Mouse (Mus musculus) lung, postnatal 14 days (tissue): ENCODE measurements at regions not wholly inside any gene's neighbourhood (a gene's known extent, or its start where the extent isn't known, plus 50 kb on each side); places are given as distances from the start of the nearest gene placed in this dataset.

ENCODE experiments used
- DNase-seq: peaks from one replicate; pipeline ENCODE4 v3.0.0; 2021

GRCm38 (mm10) chr16:87224024-87224423, 130.0 kb upstream of the N6amt1 start:
- DNase-seq: no peak

GRCm38 (mm10) chr16:87220611-87221010, 133.4 kb upstream of the N6amt1 start:
- no peak for DNase-seq

DNA sequence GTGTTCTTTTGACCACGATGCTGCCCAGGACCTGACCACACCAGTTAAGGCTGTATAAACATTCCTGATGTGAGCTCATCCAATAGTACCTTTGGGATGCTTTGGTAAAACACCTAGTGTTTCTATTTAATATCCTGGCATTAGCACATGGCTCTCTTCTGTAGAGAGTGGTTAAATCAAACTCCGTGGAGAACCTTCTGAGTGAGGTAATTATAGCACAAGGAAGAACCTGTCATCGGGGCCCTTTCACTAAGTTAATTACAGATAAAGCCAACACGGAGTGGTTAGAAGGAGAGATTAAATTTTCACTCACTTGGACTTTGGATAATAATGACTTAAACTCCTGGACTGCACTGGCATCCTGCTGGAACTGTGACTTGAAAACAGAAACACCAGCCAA, 133.8 kb upstream of the N6amt1 start:
- no peak for DNase-seq

- no peak for DNase-seq
Observed at GRCm38 (mm10) chr16:87207875-87208274, 146.1 kb upstream of the N6amt1 start.

DNA sequence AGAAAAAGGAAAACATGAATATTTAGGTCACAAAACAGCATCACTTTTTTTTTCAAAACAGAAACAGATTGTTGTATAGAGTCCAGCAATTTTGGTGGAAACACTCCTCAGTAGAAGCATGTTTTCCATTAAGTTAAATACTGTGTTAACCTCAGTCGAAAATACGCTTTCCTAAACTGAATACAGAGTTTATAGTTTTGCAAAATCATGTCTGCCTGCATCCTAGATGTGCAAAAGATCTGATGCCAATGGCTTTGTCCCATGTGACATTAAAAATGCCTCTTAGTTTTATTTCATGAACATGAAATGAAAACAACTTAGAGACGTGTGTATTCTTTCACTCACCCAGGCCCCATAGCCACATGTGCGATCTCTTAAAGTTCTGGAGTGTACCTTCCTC, 163.5 kb upstream of the N6amt1 start:
- DNase-seq: no peak

GRCm38 (mm10) chr16:87188737-87189136, 165.2 kb upstream of the N6amt1 start:
- DNase-seq: no peak

DNA sequence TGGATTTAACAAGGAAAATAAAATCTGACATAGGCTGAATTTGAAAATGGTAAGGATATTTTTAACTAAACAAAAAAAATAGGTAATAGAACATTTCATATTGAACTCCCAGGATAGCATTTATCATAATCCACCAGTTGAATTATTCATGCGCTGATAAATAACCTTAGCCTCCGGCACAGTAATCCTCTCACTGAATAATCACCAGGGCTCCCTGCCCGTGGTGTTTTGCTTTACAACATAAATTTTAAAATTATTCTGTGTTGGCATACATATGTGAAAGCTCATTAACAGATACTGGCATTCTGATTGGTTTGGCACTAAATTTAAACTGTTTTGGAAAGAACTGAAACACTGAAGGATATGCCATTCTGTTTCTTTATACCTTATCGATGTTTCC, 181.6 kb upstream of the N6amt1 start:
- DNase-seq: no peak

GRCm38 (mm10) chr16:87139301-87139700, 214.7 kb upstream of the N6amt1 start:
- no peak for DNase-seq

GRCm38 (mm10) chr16:87136503-87136902, 217.5 kb upstream of the N6amt1 start:
- DNase-seq: no peak

- no peak for DNase-seq
Observed at GRCm38 (mm10) chr16:87134452-87134851, 219.5 kb upstream of the N6amt1 start.

- DNase-seq: no peak
Observed at GRCm38 (mm10) chr16:87133874-87134273, 220.1 kb upstream of the N6amt1 start.

DNA sequence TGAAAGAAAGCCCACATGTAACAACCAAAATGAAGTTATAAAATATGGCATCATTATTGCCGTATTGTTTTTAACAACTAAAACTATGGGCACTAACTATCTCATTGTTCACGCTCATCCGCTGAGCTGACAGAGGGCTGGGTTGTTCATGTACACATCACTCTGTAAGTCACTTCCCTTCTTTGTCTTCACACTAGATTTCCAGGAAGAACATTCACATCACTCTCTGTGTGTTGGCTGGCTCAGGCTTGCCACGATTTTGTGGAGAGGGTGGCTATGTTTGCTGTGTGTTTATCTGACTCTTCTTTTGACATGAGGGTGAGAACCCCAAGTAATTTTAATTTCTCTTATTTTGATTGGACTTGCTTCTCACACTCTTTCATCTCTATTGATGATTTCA, 221.9 kb upstream of the N6amt1 start:
- peak; percentile 16 for DNase-seq

- peak; percentile 25 for DNase-seq
Observed at GRCm38 (mm10) chr16:87130733-87131640, 223.0 kb upstream of the N6amt1 start.

- DNase-seq: no peak
Observed at GRCm38 (mm10) chr16:87129021-87129420, 225.0 kb upstream of the N6amt1 start.

- DNase-seq: peak; percentile 70
Observed at GRCm38 (mm10) chr16:87128230-87128629, 225.8 kb upstream of the N6amt1 start.

DNA sequence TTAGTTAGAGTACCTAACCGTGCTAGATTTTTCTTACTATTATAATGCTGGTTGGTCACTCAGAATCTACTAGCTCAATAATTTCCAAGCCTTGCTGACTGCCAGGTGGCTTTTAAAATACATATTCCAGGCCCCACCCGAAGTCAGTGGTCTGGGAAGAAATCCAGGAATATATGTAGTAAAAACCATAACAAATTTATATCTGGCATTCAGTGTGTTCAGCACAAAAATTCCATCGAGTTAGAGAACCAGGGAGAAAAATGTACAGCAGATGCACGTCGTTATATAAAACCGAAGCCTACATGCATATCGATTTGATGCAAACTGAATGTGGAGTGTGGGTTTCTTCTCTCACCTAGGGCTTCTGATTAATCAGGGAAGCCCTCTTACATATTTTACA, 229.5 kb upstream of the N6amt1 start:
- no peak for DNase-seq

GRCm38 (mm10) chr16:87103599-87103998, 250.4 kb upstream of the N6amt1 start:
- DNase-seq: no peak

DNA sequence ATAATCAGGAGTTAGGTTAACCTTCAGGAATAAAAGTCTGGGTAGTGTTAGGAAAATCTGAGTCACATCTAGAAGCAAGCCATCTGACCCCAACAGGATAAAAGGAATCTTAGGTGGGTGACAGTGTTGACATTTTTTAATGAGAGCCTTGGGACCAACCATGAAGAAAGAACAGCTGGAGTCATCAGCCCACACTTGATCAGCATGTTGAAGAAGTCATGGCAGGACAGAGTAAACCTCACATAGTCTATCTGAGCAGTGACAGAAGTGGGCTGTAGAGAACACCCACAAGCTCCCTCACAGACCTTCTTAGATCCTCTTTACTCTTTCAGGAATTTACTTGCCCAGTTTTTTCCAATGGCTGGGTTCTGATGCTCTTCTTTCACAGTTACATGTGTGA, 251.9 kb upstream of the N6amt1 start:
- no peak for DNase-seq

DNA sequence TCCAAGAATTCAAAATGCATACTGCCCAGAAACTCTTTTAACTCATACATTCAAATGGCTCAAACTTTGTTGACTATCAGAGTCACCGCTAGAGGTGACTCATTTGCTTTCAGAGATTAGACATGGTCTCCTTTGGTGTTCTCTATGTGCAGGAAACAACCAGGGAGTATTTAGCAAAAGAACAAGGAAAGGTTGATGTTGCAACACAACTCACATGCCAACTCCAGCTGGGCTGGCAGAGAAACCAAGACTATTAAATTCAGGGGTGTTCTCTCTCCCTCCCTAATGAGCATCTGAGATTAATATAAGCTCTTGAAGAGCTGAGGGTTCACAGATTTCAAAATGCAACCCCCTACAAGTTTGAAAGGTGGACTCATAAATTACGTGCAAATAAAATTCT, 262.0 kb upstream of the N6amt1 start:
- peak; percentile 17 for DNase-seq

DNA sequence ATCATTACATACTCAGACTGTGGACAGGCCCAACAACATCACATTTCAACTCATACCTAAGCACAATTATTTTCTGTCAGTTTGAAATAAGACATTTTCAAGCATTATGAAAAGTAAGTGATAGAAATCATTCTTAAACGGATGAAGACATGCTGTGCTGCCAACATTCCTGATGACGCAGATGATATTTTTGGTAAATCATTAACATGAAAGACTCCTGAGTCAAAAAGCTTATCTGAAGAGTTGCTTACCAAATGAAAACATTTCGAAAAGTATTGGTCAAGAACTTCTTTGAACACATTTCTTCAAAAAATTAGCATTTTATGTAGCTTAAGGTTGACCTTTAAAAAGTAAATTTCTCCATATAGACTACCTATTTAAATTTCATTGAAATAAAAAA, 264.7 kb upstream of the N6amt1 start:
- DNase-seq: no peak

- DNase-seq: no peak
Observed at GRCm38 (mm10) chr16:87083505-87083904, 270.5 kb upstream of the N6amt1 start.

- DNase-seq: no peak
Observed at GRCm38 (mm10) chr16:87077385-87077784, 276.6 kb upstream of the N6amt1 start.

- no peak for DNase-seq
Observed at GRCm38 (mm10) chr16:87069294-87069693, 284.7 kb upstream of the N6amt1 start.

- DNase-seq: no peak
Observed at GRCm38 (mm10) chr16:87067981-87068380, 286.0 kb upstream of the N6amt1 start.

DNA sequence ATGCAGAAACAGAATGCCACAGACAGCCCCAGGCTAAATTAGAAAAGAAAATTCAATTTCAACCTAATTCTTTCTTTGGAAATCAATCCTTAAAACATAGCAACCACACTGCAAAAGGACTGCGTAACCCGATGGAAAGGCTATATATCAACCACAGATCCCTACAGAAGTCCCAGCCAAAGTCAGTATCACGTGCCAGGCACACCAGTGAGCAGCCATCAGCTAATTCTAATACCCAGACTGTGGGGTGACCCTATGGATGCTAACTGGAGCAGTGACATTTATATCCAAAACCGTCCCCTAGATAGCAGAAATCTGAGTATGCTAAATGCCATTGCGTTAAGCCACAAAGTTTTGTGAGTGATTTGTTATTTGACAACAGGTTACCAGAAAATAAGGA, 286.5 kb upstream of the N6amt1 start:
- no peak for DNase-seq
